Mouse (Mus musculus) forebrain, embryonic 16.5 days (tissue): Measurements from ENCODE around the gene Col5a1. TPM values are rescaled to one million over a fixed set of nuclear protein-coding genes. Genes with fewer than 3 reads are reported as not detected.

Source experiments
- ATAC-seq: fragments of 200-750 bp; cut with Nextera tagmentation; 2 replicates; pipeline ENCODE4 v1.8.0; 2017; ENCODE audit warnings: mild to moderate bottlenecking, moderate library complexity
- H3K27ac ChIP-seq: fragments of 300-500 bp; sonication (generic); 2 replicates; pipeline ENCODE4 v1.5.1; 2014; ENCODE audit warnings: low read length, control low read depth
- H3K27me3 ChIP-seq: fragments of 300-500 bp; sonication (generic); replicated peaks from 2 replicates; pipeline ENCODE4 v1.6.1; 2014; ENCODE audit warnings: low read length; ENCODE audit not compliant: control insufficient read depth, insufficient read depth
- H3K36me3 ChIP-seq: fragments of 300-500 bp; sonication (generic); 2 replicates; pipeline ENCODE4 v1.6.1; 2014; ENCODE audit not compliant: control insufficient read depth, insufficient read depth
- H3K4me1 ChIP-seq: fragments of 300-500 bp; sonication (generic); replicated peaks from 2 replicates; pipeline ENCODE4 v1.6.1; 2014; ENCODE audit warnings: low read length; ENCODE audit not compliant: control insufficient read depth, insufficient read depth
- H3K4me2 ChIP-seq: fragments of 300-500 bp; sonication (generic); 2 replicates; pipeline ENCODE4 v1.6.1; 2014; ENCODE audit warnings: mild to moderate bottlenecking, low read length, control low read depth
- H3K4me3 ChIP-seq: fragments of 300-500 bp; sonication (generic); replicated peaks from 2 replicates; pipeline ENCODE4 v1.5.1; 2014; ENCODE audit warnings: mild to moderate bottlenecking, low read length, control low read depth
- H3K9ac ChIP-seq: fragments of 300-500 bp; sonication (generic); replicated peaks from 2 replicates; pipeline ENCODE4 v1.6.1; 2014; ENCODE audit warnings: low read depth, low read length, control low read depth
- H3K9me3 ChIP-seq: fragments of 300-500 bp; sonication (generic); 2 replicates; pipeline ENCODE4 v1.6.1; 2016; ENCODE audit warnings: low read length; ENCODE audit not compliant: control insufficient read depth
- WGBS: fragments of 180-500 bp; shearing (Covaris S2); extraction: QIAGEN DNeasy Blood & Tissue Kit; methylation state at CpG from one replicate; pipeline ENCODE4 v1.1.7; 2014; 5-methylcytosine and 5-hydroxymethylcytosine counted together
- polyA plus RNA-seq: library from polyadenylated mRNA; unstranded; fragments of >200 nt; fragmentation: Nextera tagmentation; extraction: Ambion mirVana; gene quantifications from 2 replicates; pipeline ENCODE4 v1.2.1, GENCODE M21; 2015

Gene Col5a1
- polyA plus RNA-seq, 1 experiment from 2014 or later = 4.8 TPM

- H3K27ac ChIP-seq = no peak overlapping the region
- no peak overlapping the region for H3K4me3 ChIP-seq
- H3K4me1 ChIP-seq = peaks cover 2% of the 10 kb centered on the region; the same call in 1 of the 2 replicates
- no peaks in the 10 kb centered on the region for H3K9me3 ChIP-seq
- no peaks in the 10 kb centered on the region for H3K27me3 ChIP-seq
- H3K36me3 ChIP-seq = no peaks in the 10 kb centered on the region
- 80% methylated on average over 9 of the region's 9 CpGs for WGBS
- H3K9ac ChIP-seq = no peak overlapping the region
- no peak for ATAC-seq
- H3K4me2 ChIP-seq = no peak overlapping the region
These were observed 24.5 kb upstream of the Col5a1 start for GRCm38 (mm10) chr2:27861576-27862238.

GRCm38 (mm10) chr2:27864491-27865365 lies 21.5 kb upstream of the Col5a1 start:
- no peak for ATAC-seq
- no peaks in the 10 kb centered on the region for H3K9me3 ChIP-seq
- H3K9ac ChIP-seq = no peak overlapping the region
- H3K27me3 ChIP-seq = no peaks in the 10 kb centered on the region
- H3K27ac ChIP-seq = no peak overlapping the region
- peaks cover 2% of the 10 kb centered on the region; the same call in 1 of the 2 replicates for H3K4me1 ChIP-seq
- WGBS = 75% methylated on average over 18 of the region's 18 CpGs
- H3K4me3 ChIP-seq = no peak overlapping the region
- no peak overlapping the region for H3K4me2 ChIP-seq
- H3K36me3 ChIP-seq = no peaks in the 10 kb centered on the region

DNA sequence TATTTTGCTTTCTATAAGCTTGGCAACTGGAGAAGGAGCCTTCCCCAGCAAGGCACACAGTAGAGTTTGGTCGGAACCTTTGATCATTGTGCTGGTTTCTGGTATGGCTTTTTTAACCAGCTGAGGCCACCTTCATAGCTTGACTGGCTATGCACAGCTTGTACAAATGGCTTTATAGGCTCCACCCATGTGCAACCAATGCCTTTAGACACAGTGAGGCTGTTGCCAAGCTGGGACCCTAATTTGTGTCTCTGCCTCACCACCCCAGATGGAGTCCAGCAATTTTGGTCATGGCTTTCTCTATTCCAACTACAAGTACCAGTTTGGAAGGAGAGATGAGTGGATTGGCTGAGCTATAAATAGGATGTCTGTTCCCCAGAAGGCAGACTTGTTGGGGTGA lies 15.6 kb upstream of the Col5a1 start:
- ATAC-seq = no peak
- Histone ChIP-seq H3K9ac (no peak overlapping the region), H3K4me3 (no peak overlapping the region), H3K27ac (no peak overlapping the region), H3K27me3 (no peaks in the 10 kb centered on the region), H3K4me2 (no peak overlapping the region), H3K9me3 (no peaks in the 10 kb centered on the region), H3K36me3 (no peaks in the 10 kb centered on the region), H3K4me1 (0 out of 2 replicates have a peak, but pooled peaks cover 5% of the 10 kb centered on the region)
- 86% methylated on average over 1 of the region's 1 CpGs for WGBS

- WGBS = 80% methylated on average over 4 of the region's 4 CpGs
These were observed 15.2 kb upstream of the Col5a1 start for GRCm38 (mm10) chr2:27871056-27871455.

DNA sequence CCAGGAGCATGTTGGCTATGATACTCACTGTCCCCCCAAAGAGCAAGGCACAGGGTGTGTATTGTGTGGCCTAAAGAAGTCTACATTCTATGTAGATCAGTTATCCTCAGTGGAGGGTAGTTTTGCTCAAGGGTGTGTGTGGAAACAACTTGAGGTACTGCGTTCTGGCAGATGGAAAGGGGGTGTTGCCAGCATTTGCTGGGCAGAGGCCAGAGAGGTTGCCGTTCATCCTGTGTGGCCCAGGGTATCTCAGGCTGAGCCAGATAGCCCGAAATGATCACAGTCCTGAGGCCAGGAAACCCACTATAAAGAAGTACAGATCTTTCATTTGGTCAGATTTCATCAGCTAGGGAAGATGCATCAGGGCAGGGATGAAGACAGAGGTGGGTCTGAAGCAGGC lies 13.9 kb upstream of the Col5a1 start:
- Histone ChIP-seq H3K36me3 (no peaks in the 10 kb centered on the region), H3K27me3 (no peaks in the 10 kb centered on the region), H3K4me1 (peaks cover 20% of the 10 kb centered on the region), H3K9ac (no peak overlapping the region), H3K4me3 (no peak overlapping the region), H3K4me2 (no peak overlapping the region), H3K9me3 (no peaks in the 10 kb centered on the region), H3K27ac (no peak overlapping the region)
- 63% methylated on average over 3 of the region's 3 CpGs for WGBS
- no peak for ATAC-seq

More at GRCm38 (mm10) chr2:27871056-27871455, 15.2 kb upstream of the Col5a1 start:
- Histone ChIP-seq H3K27ac (no peak overlapping the region), H3K4me1 (peaks cover 9% of the 10 kb centered on the region), H3K27me3 (no peaks in the 10 kb centered on the region), H3K36me3 (no peaks in the 10 kb centered on the region), H3K9me3 (no peaks in the 10 kb centered on the region), H3K4me2 (no peak overlapping the region), H3K4me3 (no peak overlapping the region), H3K9ac (no peak overlapping the region)
- ATAC-seq = no peak

DNA sequence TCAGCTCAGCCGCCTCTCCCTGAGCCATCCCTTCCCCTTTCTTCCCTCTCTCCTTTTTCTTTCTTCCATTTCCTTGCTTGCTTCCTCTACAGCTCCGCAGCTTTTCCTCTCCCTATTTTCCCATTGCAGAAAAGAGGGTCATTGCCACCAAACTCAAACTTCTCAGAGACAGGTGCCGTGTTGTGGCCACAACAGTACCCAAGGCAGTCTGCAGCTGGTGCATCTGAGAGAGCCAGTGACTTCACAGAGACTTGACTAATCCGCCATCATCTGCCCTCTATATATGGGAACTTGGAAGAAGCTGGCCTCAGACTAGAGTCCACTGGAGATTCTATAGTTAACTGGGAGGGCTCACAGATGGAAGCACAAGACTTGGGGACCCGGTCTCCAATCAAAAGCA lies 13.2 kb upstream of the Col5a1 start:
- H3K4me1 ChIP-seq = peaks cover 20% of the 10 kb centered on the region
- H3K27ac ChIP-seq = no peak overlapping the region
- H3K9ac ChIP-seq = no peak overlapping the region
- no peak overlapping the region for H3K4me2 ChIP-seq
- H3K4me3 ChIP-seq = no peak overlapping the region
- H3K9me3 ChIP-seq = no peaks in the 10 kb centered on the region
- no peaks in the 10 kb centered on the region for H3K36me3 ChIP-seq
- no peak for ATAC-seq
- WGBS = 81% methylated on average over 5 of the region's 5 CpGs
- H3K27me3 ChIP-seq = no peaks in the 10 kb centered on the region

- H3K4me1 ChIP-seq = peaks cover 20% of the 10 kb centered on the region
- no peak overlapping the region for H3K27ac ChIP-seq
- no peaks in the 10 kb centered on the region for H3K36me3 ChIP-seq
- WGBS = 82% methylated on average over 3 of the region's 3 CpGs
- no peaks in the 10 kb centered on the region for H3K27me3 ChIP-seq
- H3K4me2 ChIP-seq = no peak overlapping the region
- no peaks in the 10 kb centered on the region for H3K9me3 ChIP-seq
- H3K4me3 ChIP-seq = no peak overlapping the region
- H3K9ac ChIP-seq = no peak overlapping the region
- ATAC-seq = no peak
These were observed 11.6 kb upstream of the Col5a1 start for GRCm38 (mm10) chr2:27874596-27874995.

DNA sequence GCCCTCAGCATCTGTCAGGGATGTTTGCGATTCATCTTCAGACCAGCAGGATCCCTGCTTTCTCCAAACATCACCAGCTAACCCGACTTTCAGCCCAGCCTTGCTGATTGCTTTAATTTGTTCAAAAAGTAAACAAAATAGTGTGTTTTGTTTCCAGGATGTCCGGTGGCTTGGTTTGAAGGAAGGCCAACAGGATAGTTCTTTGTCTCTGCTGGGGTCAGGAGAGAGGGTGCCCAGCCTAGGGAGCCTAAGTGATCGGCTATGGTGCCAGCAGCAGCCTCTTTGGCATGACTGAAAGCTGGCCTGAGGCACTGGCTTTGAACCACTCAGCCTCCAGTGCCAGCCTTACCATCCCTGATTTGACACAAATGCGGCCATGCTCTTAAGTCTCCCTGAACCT lies 11.0 kb upstream of the Col5a1 start:
- ATAC-seq = no peak
- WGBS = 70% methylated on average over 5 of the region's 5 CpGs

DNA sequence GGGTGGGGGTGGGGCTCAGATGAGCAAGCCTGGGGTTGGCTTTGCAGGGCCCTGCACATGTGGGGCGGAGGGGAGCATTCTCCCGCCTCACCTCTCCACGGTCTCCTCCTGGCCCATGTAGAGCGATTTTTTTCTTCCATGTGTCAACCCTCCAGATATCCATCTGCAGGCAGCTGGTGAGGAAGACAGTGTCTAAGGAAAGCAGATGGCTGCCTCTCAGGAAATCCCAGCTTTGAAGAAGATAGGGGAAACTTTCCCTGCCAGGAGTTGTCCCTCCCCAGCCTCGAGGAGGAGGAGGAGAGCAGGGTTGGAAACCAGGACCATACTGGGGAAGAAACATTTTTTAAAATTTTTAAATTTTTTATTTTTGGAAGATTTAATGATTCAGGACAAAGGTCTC lies 10.4 kb upstream of the Col5a1 start:
- H3K36me3 ChIP-seq = no peaks in the 10 kb centered on the region
- H3K27me3 ChIP-seq = no peaks in the 10 kb centered on the region
- 77% methylated on average over 5 of the region's 5 CpGs for WGBS
- no peak overlapping the region; the same call in 1 of the 2 replicates for H3K27ac ChIP-seq
- ATAC-seq = no peak
- no peak overlapping the region for H3K4me2 ChIP-seq
- H3K4me3 ChIP-seq = no peak overlapping the region
- H3K9ac ChIP-seq = no peak overlapping the region
- peaks cover 20% of the 10 kb centered on the region for H3K4me1 ChIP-seq
- no peaks in the 10 kb centered on the region for H3K9me3 ChIP-seq

More for the DNA sequence above, 11.0 kb upstream of the Col5a1 start:
- Histone ChIP-seq H3K27ac (no peak overlapping the region), H3K4me2 (no peak overlapping the region), H3K9ac (no peak overlapping the region), H3K4me1 (peaks cover 20% of the 10 kb centered on the region), H3K36me3 (no peaks in the 10 kb centered on the region), H3K9me3 (no peaks in the 10 kb centered on the region), H3K27me3 (no peaks in the 10 kb centered on the region), H3K4me3 (no peak overlapping the region)
